Mouse (Mus musculus): ENCODE results near the gene Cd96.

Gene Cd96

DNA sequence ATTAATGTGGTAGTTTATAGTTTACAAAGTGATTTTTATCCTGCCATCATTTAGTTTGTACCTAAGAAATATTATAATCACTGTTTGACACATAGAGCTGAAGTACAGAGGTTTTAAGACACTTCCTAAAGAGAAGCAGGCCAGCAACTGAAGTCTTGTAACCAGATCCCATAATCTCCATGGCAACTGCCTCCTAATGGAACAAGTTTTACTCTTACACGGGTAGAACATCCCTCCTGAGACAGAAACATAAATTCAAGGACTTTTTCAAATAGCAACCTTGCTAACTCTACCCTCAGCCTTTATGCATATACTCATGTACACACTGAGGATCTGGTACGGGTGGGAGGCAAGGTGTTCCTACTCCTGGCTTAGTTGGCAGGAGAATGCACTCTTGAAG lies 83.8 kb downstream of the Cd96 start:
- no peak for DNase-seq (ENCODE audit: low read depth, low spot score)

DNA sequence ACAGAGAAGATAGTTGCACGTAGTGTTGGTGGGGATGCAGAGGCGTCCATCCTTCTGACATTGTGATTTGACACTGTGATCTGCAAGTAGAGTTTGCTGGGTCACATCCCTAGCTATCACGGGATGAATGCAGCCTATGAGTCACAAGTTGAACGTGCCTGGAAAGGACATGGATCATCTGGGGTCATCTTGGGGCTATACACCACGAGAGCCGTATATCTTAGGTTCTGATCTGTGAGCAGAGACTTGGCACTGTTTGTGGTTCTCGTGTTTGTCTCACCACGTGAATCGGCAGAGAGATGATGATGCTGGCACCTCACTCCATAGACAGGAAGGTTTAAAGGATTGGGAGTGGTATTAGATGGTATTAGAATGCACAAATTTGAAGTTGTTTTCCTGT lies 86.2 kb downstream of the Cd96 start:
- DNase-seq (ENCODE audit: low read depth, low spot score): no peak

DNA sequence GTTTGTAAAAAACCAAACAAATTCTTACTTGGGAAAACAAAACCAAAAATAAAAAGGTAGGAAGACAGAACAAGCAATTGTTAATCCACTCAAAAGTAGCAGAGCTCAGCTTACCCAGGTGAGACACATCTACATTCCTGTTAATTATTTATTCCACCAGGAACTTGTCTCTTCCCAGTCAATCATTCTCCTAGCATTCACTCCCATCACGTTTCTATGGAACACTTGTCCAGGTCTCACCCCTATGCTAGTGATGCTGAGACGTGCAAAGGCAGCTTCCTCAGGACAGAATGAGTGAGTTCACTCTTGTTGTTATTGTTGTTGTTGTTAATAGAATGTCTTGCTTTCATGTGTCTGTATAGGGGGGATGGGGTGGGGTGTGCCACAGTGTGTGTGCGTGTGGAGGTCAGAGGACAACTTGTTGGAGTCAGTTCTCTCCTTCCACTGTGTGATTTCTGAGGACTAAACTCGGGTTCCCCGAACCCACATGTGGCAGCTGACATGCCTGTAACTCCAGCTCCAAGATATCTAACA lies 97.0 kb downstream of the Cd96 start:
- no peak for DNase-seq (ENCODE audit: low read depth, low spot score)

DNA sequence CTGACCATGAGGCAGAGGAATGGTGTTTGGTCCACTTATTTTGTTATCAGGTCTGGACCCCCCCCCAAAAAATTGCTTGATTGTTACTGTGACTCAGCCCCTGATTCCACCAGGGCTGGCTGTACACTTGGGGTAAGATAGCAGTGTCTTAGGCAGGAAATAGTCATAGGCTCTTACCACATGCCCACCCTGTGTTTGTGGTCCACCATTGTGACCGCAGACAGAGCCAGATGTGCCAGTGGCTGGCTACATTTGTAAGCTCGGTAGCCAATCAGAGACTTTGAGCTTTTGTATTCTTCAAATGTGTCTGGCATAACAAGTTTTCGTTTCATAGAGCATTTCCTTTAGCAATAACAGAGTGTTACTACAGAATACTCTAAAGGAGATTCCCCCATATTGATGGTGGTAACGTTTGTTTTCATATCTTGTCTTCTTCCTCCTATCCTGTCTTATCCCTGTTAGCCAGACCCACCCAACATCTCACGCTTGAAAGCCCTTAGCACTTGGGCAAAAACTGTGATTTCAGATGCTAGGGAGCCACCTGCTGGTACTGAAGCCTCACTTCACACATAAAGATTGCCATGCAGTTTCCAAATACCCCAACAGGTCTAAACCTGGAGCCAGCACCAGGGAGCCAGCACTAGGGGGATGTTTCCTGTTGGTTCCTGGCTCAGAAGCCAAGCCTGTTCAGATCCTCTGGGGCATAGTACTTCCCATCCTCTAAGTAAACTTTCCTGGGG lies 97.7 kb downstream of the Cd96 start:
- DNase-seq (ENCODE audit: low read depth, low spot score): peak; percentile 82

DNA sequence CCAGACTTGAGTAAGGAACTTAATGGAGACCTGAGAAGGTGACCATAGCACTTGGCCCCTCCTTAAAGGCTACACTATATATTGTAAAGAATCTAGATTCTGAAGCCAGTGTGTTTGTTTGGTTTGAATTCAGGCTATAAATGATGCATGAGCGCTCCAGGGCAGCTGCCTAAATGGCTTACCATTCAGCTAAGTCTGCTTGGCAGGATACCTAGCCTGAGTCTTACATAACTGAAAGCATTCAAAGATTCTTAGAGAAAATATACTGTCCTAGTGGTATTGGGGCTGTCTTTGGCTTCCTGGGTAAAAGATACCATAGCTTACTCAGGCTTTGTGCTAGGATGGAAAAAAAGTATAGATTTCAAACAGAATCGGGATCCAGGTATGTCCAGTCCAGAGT lies 98.7 kb downstream of the Cd96 start:
- DNase-seq (ENCODE audit: low read depth, low spot score): no peak

DNA sequence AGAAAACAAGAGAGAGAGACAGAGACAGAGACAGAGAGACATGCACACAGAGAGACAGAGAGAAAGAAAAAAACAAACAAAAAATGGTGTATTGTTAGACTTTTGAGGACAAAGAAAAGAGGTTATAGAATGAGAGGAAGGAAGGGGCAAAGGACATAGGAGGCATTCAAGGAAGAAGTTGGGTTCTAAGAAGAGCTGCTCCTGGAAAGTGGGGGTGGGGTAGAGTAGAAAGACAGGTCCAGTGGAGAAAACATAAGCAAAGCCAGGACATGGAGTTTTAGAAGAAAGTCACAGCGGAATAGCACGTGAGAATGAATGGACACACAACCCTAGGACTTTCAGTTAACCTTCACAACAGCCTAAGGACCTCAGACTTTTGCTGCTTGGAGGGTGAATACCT lies 99.7 kb downstream of the Cd96 start:
- no peak for DNase-seq (ENCODE audit: low read depth, low spot score)

DNA sequence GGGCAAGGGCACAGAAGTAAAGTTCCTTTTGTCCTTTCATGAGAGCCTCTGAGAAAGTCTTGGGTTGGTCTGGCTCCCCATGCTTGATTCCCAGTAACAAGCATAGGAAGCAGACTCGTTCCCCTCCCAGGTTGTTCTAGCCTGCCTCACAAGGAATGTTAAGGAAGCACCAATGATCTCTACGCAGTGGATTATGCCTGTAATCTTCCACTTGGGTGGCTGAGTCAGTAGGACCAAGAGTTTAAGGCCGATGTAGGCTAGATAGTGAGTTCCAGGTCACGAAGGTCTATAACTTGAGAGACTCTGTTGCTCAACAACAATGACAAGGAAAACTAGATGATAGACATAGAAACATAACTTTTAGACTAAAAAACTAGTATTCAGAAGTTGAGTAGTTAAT lies 100.3 kb downstream of the Cd96 start:
- DNase-seq (ENCODE audit: low read depth, low spot score): no peak

DNA sequence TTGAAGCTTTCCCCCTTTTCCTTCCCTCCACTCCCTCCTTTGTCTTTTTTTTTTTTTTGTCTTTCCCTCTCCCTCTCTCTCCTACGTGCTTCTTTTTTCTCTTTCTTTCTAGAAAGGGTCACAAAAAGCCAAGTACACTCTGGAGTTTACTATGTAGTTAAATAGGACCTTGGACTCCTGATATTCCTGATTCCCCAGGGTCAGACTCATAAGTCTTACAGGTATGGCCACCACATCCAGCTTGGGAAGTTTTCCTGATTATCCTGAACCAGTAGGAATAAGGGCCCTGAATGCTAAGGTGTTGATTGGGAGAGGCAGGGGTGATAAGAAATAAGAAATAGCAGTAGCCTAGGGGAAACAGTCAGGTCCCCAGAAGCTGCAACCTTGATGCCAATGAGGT lies 100.7 kb downstream of the Cd96 start:
- no peak for DNase-seq (ENCODE audit: low read depth, low spot score)

DNA sequence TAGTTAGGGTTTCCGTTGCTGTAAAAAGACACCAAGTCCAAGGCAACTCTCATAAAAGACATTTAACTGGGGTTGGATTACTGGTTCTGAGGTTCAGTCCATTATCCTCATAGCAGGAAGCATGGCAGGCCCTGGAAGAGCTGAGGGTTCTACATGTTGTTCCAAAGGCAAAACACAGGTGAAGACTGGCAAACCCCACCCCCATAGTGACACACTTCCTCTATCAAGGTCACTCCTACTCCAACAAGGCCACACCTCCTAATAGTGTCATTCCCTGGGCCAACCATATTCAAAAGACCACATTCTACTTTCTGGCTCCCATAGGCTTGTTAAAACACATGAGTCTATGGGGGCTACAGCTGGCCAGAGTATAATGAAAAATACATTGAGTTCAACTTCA lies 108.4 kb downstream of the Cd96 start:
- peak; percentile 51 for DNase-seq (ENCODE audit: low read depth, low spot score)

DNA sequence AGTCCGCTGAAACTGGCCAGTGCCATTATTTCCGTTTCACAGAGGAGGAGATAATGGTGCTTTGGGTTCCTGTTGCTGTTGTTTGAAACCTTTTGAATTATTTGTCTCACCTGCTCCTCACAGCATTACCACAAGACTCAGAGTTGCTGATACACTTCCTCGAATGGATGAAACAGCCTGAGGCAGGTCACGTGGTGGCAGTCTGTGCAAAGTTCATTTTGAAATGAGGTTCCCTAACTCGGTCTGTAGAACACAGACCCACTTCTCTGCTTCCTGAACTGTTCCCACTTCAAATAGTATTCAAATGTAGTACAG lies 109.2 kb downstream of the Cd96 start:
- no peak for DNase-seq (ENCODE audit: low read depth, low spot score)

DNA sequence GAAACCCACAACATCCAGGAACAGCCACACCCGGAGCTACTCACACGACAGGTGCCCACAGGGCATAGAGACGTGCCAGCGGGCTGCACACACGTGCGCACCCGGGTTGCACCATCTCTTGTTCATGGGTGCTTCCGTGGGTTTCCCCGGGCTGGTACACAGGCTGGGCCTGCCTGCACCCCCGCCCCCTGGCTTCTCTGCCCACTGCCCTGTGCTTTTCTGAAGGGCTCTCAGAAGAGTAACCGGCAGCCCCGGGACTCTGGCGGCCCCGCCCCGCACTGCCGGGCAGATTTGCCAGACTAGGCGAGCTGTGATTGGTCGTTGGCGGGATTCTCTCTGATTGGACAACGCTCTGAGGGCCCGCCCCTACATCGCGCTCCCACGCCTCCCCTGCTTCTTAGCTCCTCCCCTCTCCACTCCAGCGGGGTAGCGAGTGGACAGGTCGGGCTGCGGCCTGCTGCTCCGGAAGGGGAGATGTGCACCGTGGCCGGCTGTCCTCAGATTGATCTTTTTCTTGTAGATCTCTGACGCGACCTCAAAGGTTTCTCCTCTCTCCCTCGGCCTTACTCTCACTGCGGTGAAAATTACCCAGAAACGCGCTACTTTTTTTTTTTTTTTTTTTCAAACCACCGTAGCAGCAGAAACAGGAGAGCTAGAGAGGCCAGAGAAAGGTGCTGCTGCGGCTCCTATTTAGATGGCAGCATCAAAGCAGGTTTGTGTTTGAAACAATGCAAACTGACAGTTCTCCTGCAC lies 109.7 kb downstream of the Cd96 start, which contains the start of gene Plcxd2:
Gene Plcxd2 (minus strand): TSS at position 66 of the 753 bp plus-strand sequence.
- DNase-seq (ENCODE audit: low read depth, low spot score): peak; percentile 94

DNA sequence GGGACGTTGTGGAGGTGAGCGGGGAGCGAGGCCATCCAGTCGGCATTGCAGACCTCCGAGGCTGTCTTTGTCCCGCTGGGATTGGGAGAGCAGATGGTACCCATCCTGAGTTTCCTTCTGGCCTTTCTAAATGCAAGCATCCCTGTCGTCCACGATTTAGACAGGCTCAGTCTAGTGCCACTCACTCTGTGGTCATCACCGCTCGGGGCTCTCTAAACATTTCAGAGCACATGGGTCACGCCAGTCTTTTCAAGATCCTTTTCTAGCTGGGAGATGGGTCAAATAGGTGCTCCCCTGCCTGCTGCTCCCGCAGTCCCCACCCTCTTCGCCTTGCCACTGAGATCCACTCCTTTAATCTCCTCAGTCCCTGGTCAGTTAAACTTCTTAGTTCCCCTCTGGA lies 110.3 kb downstream of the Cd96 start:
- no peak for DNase-seq (ENCODE audit: low read depth, low spot score)

DNA sequence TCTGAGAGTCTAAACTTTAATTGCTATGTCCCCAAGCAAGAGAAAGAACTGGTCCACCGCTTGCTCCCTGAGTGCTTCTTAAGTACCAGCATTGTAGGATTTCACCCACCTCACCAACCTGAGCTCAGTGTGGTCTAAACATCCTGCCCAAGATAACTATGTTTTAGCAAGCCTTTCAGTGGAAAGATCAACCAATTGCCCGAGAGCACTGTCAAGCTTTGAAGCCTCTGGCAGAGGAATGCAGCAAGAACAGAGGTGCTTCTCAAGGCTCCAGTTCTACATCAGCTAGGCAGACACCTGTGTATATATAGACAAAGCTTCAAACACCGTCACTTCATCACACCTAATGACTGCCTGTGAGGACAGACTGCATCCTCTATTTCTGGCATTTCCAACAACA lies 111.3 kb downstream of the Cd96 start:
- DNase-seq (ENCODE audit: low read depth, low spot score): no peak

DNA sequence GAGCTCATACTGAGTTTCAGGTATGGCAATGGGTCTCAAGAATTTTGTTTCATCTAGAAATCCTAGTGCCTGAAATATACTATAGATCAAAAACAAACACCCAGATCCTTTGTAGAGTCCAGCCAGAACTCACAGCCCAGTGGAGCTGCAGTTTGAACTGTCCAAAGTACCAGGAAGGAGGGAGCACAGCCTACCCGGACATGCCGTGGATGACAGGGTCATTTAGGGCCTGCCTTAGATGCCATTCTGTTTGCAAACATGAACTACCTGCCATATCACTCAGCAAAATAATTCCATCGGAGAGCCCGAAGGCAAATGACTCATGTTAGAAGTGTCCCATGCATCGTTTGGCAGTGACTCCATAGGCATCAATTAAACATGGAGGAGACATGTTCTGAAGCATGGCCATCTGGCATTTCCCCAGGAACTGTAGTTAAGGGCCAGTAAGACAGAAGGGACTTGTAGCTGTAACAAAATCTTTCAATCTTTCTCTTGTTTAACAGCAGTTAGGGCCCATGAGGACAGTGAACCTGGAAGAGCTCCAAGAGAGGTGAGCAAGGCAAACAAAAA lies 111.9 kb downstream of the Cd96 start:
- DNase-seq (ENCODE audit: low read depth, low spot score): no peak

DNA sequence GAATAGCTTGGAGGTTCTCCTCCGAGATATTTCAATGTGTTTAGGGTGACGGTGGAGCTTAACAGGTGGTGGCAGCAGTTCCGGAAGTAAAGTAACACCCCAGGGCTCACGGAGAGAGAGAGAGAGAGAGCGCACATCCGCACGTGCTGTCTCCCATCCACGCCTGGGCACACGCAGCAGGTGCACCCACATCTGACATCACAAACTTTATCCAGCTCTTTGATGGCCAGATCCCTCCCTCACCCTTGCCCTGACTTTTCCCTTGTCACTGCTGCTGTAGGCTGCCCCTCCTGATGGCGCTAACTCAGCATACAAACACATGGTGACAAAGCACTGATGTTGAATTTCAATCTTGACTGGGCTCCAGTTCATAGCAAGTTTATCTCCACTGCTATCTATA lies 113.8 kb downstream of the Cd96 start:
- no peak for DNase-seq (ENCODE audit: low read depth, low spot score)

DNA sequence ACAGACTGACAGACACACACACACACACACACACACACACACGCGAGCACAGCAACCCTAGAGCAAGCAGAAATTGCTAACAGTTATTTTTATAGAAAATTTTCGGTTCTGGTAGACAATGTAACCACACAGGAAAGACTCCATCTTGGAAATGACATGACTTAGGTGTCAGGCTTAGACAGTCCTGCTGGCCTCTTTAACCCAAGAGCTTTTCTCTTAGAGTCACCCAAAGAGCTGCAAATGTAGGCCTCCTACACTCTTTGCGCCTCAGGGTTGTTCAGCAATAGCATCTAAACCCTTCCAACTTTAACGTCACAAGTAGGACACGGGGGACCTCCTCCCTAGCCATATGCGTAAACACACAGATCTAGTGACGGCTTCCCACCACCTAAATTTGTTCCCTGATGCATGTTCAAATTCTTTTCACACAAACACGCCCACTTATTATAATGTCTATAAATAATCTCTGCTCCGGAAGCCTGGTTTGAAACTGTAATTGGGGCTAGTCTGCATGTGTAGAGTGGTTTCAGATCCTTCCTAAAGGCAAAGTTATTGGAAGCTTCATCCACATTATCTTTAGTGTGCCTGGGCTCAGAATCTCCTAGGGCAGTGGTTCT lies 118.4 kb downstream of the Cd96 start:
- no peak for DNase-seq (ENCODE audit: low read depth, low spot score)

DNA sequence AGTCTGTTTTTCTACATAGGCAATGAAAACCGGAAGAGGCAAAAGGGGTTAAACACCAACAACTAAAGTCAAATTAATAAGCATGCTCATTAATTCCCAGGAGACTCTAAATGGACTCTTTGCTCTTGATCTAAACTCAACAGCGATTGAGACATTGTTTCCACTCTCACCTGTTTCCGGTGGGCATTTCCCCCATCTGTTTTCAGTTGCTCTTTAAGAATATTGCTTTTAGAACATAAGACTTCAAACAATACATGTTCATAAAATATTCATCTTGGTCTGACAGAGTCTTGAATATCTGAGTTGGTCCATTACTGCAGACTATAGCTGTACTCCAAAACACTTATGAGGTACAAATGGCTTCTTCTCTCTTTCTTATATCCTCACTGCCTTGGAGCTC lies 119.1 kb downstream of the Cd96 start:
- no peak for DNase-seq (ENCODE audit: low read depth, low spot score)

DNA sequence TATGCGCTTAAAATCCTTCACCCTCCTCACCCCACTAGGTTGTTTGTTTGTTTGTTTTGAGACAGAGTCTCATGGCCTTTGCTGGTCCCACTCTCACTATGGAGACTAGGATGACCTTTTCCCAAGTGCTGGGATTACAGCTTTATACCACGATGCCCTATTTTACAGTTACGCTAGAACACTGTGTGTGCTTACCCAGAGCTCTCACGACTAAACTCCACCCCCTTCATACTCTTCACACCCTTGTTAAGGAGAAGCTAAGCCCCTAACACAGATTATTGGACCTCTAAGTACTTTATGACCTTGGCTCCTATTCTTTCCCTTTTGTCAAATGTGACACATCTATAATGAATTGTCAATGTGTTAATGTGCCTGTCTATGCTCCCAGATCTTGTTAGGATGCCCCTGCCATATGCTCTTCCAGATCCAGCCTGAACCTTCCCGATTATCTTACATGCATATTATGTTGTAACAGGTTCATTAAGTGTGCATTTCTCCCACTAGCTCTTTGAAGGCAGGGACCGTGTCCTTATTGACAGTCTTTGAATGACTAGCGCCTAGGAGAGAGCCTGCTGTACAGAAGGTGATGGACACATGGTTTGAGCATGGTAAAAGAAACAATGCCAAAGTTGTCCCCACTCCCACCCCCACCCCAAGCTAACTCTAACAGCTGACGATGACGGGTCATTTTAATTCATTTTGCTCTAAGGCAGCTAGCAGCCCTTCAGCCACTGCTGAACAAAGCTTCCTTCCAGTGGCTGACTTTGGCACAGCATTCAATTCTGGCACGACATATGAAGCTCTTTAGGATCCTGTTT lies 120.5 kb downstream of the Cd96 start:
- no peak for DNase-seq (ENCODE audit: low read depth, low spot score)

DNA sequence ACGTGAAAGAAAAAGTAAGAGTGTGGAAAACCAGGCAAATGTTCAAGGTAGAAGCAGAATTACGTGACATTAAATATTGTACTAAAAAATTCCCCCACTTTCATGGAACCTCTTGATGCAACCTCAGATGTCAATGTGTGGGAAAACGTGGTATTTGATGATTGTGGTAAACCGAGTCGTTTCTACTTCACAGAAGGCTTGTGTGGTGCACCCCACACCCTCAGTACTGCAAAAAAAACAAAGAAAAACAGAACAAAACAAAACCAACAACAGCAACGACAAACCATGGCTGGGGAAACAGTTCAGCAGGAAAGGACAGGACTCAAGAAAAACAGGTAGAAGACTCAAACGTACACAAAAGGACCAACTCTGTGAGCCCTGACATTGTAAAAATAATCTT lies 121.8 kb downstream of the Cd96 start:
- no peak for DNase-seq (ENCODE audit: low read depth, low spot score)

DNA sequence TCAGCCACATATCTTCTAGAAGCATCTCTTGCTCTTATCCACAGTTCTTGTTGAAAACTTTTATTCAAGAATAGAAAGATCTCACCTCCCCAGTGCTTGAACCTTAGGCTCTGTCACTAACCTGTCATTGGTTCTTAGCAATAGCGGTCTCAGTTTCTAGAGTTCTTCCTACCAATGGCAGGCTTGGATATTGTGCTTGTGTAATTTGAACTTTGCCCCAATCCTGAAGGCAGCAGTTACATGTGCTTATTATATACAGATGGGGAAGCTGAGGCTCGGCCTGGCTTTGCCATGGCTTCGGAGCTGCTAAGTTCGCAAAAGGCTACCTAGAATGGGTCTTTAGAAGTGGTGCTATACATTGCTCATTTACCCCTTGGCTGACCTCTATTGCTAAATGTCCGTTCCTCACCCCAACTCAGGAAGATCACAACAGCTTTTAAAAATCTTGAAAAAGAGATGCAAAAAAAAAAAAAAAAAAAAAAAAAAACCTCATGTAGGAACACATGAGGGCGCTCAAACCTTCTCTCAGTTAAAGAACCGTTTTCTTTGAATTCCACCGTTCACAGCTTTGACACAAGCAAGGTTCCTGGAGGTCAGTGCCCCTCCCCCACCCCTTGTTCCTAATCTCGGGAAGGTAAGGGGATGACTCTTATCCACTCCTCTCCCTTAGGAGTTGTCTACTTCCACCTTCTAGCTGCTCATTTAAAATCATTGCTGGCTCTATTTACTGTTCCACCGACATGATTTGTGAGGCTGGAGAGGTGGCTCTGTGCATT lies 129.0 kb downstream of the Cd96 start:
- peak; percentile 69 for DNase-seq (ENCODE audit: low read depth, low spot score)

DNA sequence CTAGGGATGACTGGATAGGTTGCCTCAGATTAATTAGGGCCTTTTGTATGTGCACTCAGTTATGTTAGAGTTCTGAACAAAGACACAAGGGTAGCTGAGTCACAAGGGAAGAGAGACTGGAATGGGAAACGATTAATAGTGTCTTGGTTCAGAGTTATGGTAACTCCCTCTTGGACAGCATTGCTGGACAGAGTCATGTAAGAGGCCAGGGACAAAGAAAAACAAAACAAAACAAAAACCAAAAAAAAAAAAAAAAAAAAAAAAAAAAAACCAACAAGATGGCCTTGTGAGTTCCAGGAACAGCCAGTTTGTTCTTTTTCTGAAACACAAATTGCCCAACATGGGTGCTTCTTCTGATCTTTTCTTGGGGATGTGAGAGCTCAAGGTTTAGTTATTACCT lies 133.8 kb downstream of the Cd96 start:
- no peak for DNase-seq (ENCODE audit: low read depth, low spot score)

Data from R1 (cell line).